Mouse (Mus musculus): Measurements from ENCODE around the gene Mycbpap. TPM values are rescaled to one million over a fixed set of nuclear protein-coding genes. Genes with fewer than 3 reads are reported as not detected.

The Mycbpap gene
- polyA plus RNA-seq, 1 experiment = 2.0 TPM

Other genes with a start within 250 kb of the Mycbpap start
- gene Gm21885, start 239.9 kb downstream of the Mycbpap start, polyA plus RNA-seq (2012; rRNA removed) = not detected in 2 replicates
- 84.6 and 102 TPM in 2 replicates for gene Luc7l3, start 199.8 kb downstream of the Mycbpap start, polyA plus RNA-seq (2012; rRNA removed)
- 65.6 and 75.4 TPM in 2 replicates for gene Ankrd40, start 193.7 kb downstream of the Mycbpap start, polyA plus RNA-seq (2012; rRNA removed)
- gene Abcc3, start 128.7 kb downstream of the Mycbpap start, polyA plus RNA-seq (2012; rRNA removed) = 84.7 and 95.3 TPM in 2 replicates
- gene Cacna1g, start 47.5 kb downstream of the Mycbpap start, polyA plus RNA-seq (2012; rRNA removed) = 2.6 and 2.9 TPM in 2 replicates
- 0.06 TPM in 1 of 2 replicates, not detected in the other for gene Spata20, start 35.6 kb downstream of the Mycbpap start, polyA plus RNA-seq (2012; rRNA removed)
- 28.5 and 34.1 TPM in 2 replicates for gene Epn3, start 21.8 kb downstream of the Mycbpap start, polyA plus RNA-seq (2012; rRNA removed)
- gene Rsad1, start 27.5 kb upstream of the Mycbpap start, polyA plus RNA-seq (2012; rRNA removed) = 14.3 and 16.7 TPM in 2 replicates
- 0.17 and 0.29 TPM in 2 replicates for gene Chad, start 43.3 kb upstream of the Mycbpap start, polyA plus RNA-seq (2012; rRNA removed)
- 29.6 and 31.8 TPM in 2 replicates for gene Acsf2, start 80.1 kb upstream of the Mycbpap start, polyA plus RNA-seq (2012; rRNA removed)
- gene Lrrc59, start 108.0 kb upstream of the Mycbpap start, polyA plus RNA-seq (2012; rRNA removed) = 62.8 and 64.7 TPM in 2 replicates
- gene Mrpl27, start 132.0 kb upstream of the Mycbpap start, polyA plus RNA-seq (2012; rRNA removed) = 93.5 and 105 TPM in 2 replicates
- 0.52 and 0.53 TPM in 2 replicates for gene Eme1, start 132.2 kb upstream of the Mycbpap start, polyA plus RNA-seq (2012; rRNA removed)
- 12.7 and 15.9 TPM in 2 replicates for gene Xylt2, start 155.8 kb upstream of the Mycbpap start, polyA plus RNA-seq (2012; rRNA removed)
- not detected in 2 replicates for gene Gm11541, start 182.8 kb upstream of the Mycbpap start, polyA plus RNA-seq (2012; rRNA removed)
- gene Cdc34b, start 220.0 kb upstream of the Mycbpap start, polyA plus RNA-seq (2012; rRNA removed) = 0.07 and 0.17 TPM in 2 replicates

Measured in urinary bladder, adult 2 months (tissue).